9 mouse cellular contexts compared by ENCODE assay signal in genomic region chr7:98348043-98348442, GRCm38 (mm10). TPM values are rescaled to one million over a fixed set of nuclear protein-coding genes. Genes with fewer than 3 reads are reported as not detected.
DNase-seq lines count a peak whose midpoint lies in the region; ATAC-seq and TF ChIP-seq lines count a peak whose summit lies in the region.
"Had no signal": no experiment of that assay in that cellular context is flagged by ENCODE, and none has a peak within 500 bp of the region (broad histone marks: within the 10 kb centered on the region; RNA-seq: fewer than 3 reads in every experiment).

No protein-coding gene starts in this region.

- DNase-seq in intestine, embryonic 14.5 days (ENCODE audit: low spot score): peak; percentile 83
- peak; percentile 64 for DNase-seq in c-Kit-positive CD71-positive TER-119-negative erythroid progenitor cells, embryonic 14.5 days (ENCODE audit: low read depth)
- peak; percentile 57 for DNase-seq in forelimb bud, embryonic 11.5 days (ENCODE audit: low read depth, low spot score)
- DNase-seq in layer of hippocampus, postnatal 10 days (ENCODE audit: low spot score in 2 of 2): peak; percentile 72 to 77

- H3K4me1 ChIP-seq in intestine, embryonic 14.5 days (replicated peaks; ENCODE audit: control insufficient read depth, insufficient read depth, low read length): no peaks in the 10 kb centered on the region
- H3K4me1 ChIP-seq in intestine, embryonic 16.5 days (ENCODE audit: control insufficient read depth, insufficient read depth, low read length): no peaks in the 10 kb centered on the region
- peaks cover 29% of the 10 kb centered on the region for H3K4me1 ChIP-seq in E14TG2a.4 (replicated peaks; ENCODE audit: low read depth, low read length)
- H3K4me1 ChIP-seq in testis, adult 2 months (ENCODE audit: control insufficient read depth, insufficient read depth, low read length): peaks cover 5% of the 10 kb centered on the region

- H3K36me3 ChIP-seq in intestine, embryonic 14.5 days (ENCODE audit: control insufficient read depth, insufficient read depth, low read length): peaks cover 22% of the 10 kb centered on the region
- peaks cover 10% of the 10 kb centered on the region for H3K36me3 ChIP-seq in intestine, embryonic 16.5 days (ENCODE audit: control insufficient read depth, insufficient read depth, low read length)
- H3K36me3 ChIP-seq in E14TG2a.4 (ENCODE audit: insufficient read depth, low read length): peaks cover 35% of the 10 kb centered on the region
- H3K36me3 ChIP-seq in testis, adult 2 months (ENCODE audit: control insufficient read depth, insufficient read depth, low read length): no peaks in the 10 kb centered on the region

- no peak for TF ChIP-seq POLR2A in testis, adult 2 months (IDR thresholded peaks at IDR 0.05; ENCODE audit: control insufficient read depth, low read depth, low read length)

- ATAC-seq in intestine, embryonic 14.5 days (replicated peaks; ENCODE audit: low FRiP score, low TSS enrichment, low read depth): no peak
- no peak for ATAC-seq in intestine, embryonic 16.5 days
- peak; percentile 62 for ATAC-seq in megakaryocyte, adult 5-6 weeks (ENCODE audit: poor library complexity, severe bottlenecking)

- H3K9ac ChIP-seq in intestine, embryonic 14.5 days (ENCODE audit: low read length): no peak overlapping the region
- H3K9ac ChIP-seq in intestine, embryonic 16.5 days (ENCODE audit: low read depth, low read length): no peak overlapping the region
- H3K9ac ChIP-seq: limb, embryonic 13.5 days had no signal

- H3K4me2 ChIP-seq in intestine, embryonic 14.5 days (ENCODE audit: low read length): no peak overlapping the region
- no peak overlapping the region for H3K4me2 ChIP-seq in intestine, embryonic 16.5 days (ENCODE audit: low read depth, low read length)
- H3K4me2 ChIP-seq: limb, embryonic 13.5 days had no signal

- H3K27ac ChIP-seq in intestine, embryonic 14.5 days (ENCODE audit: low read depth): no peak overlapping the region
- H3K27ac ChIP-seq in intestine, embryonic 16.5 days (ENCODE audit: low read length): no peak overlapping the region
- no peak overlapping the region for H3K27ac ChIP-seq in testis, adult 2 months (ENCODE audit: control insufficient read depth, insufficient read depth, low read depth, low read length)
- H3K27ac ChIP-seq: limb, embryonic 13.5 days had no signal

- WGBS in intestine, embryonic 14.5 days: 50% methylated on average over 7 of the region's 7 CpGs
- 45% methylated on average over 7 of the region's 7 CpGs for WGBS in intestine, embryonic 16.5 days

- H3K9me3 ChIP-seq in intestine, embryonic 14.5 days (ENCODE audit: control insufficient read depth, low read length): no peaks in the 10 kb centered on the region
- H3K9me3 ChIP-seq in intestine, embryonic 16.5 days (ENCODE audit: control insufficient read depth, low read length): no peaks in the 10 kb centered on the region
- H3K9me3 ChIP-seq in E14TG2a.4 (ENCODE audit: low read length): no peaks in the 10 kb centered on the region
- H3K9me3 ChIP-seq: limb, embryonic 13.5 days had no signal

- H3K27me3 ChIP-seq in intestine, embryonic 14.5 days (replicated peaks; ENCODE audit: control insufficient read depth, insufficient read depth, low read length): 0 out of 2 replicates have a peak, but pooled peaks cover 3% of the 10 kb centered on the region
- H3K27me3 ChIP-seq in intestine, embryonic 16.5 days (replicated peaks; ENCODE audit: control insufficient read depth, insufficient read depth, low read length): 0 out of 2 replicates have a peak, but pooled peaks cover 4% of the 10 kb centered on the region
- peaks cover 33% of the 10 kb centered on the region for H3K27me3 ChIP-seq in E14TG2a.4 (ENCODE audit: insufficient read depth, low read length)
- no peaks in the 10 kb centered on the region for H3K27me3 ChIP-seq in testis, adult 2 months (ENCODE audit: control insufficient read depth, insufficient read depth, low read length)
- H3K27me3 ChIP-seq: limb, embryonic 13.5 days had no signal

- TF ChIP-seq CTCF in E14TG2a.4 (conservative IDR thresholded peaks at IDR 0.05; ENCODE audit: low read length): peak; percentile 85
- peak; percentile 67; the same call in 1 of the 2 replicates for TF ChIP-seq CTCF in testis, adult 2 months (IDR thresholded peaks at IDR 0.05; ENCODE audit: control insufficient read depth, insufficient read depth, insufficient replicate concordance, low read depth, low read length)

- H3K4me3 ChIP-seq in intestine, embryonic 14.5 days (ENCODE audit: low read depth, low read length): no peak overlapping the region
- no peak overlapping the region for H3K4me3 ChIP-seq in intestine, embryonic 16.5 days (ENCODE audit: low read length)
- H3K4me3 ChIP-seq in E14TG2a.4 (replicated peaks; ENCODE audit: low read length): no peak overlapping the region
- H3K4me3 ChIP-seq in testis, adult 2 months (ENCODE audit: control insufficient read depth, low read depth, low read length): peak overlapping the region; percentile 1
- H3K4me3 ChIP-seq: limb, embryonic 13.5 days had no signal

RNA-seq across cellular contexts. Expression of gene Tsku, which starts 13.1 kb away (rescaled TPM):
- polyA plus RNA-seq in intestine, embryonic 14.5 days (2014; fragmentation: Nextera tagmentation; extraction: Ambion mirVana): 12.8 and 14.5 TPM in 2 replicates
- polyA plus RNA-seq in intestine, embryonic 16.5 days (2015; fragmentation: Nextera tagmentation; extraction: Ambion mirVana): 6.2 and 7.5 TPM in 2 replicates
- 1 to 10 TPM; 6.3 to 7.1 TPM for total RNA-seq in layer of hippocampus, postnatal 10 days (2021)
- total RNA-seq in megakaryocyte, adult 5-6 weeks (2015): not detected in 2 replicates
- 0.07 and 0.37 TPM in 2 replicates for total RNA-seq in megakaryocyte, adult 5-6 weeks (2017)
- polyA plus RNA-seq in testis, adult 2 months (2012; rRNA removed): 5.1 and 5.6 TPM in 2 replicates

RNA-seq across cellular contexts. Expression of gene Acer3, which starts 27.0 kb away (rescaled TPM):
- polyA plus RNA-seq in intestine, embryonic 14.5 days (2014; fragmentation: Nextera tagmentation; extraction: Ambion mirVana): 21.6 and 21.7 TPM in 2 replicates
- 17.1 and 20.5 TPM in 2 replicates for polyA plus RNA-seq in intestine, embryonic 16.5 days (2015; fragmentation: Nextera tagmentation; extraction: Ambion mirVana)
- total RNA-seq in layer of hippocampus, postnatal 10 days (2021): 10 to 100 TPM; 14.7 to 17.8 TPM
- 98.2 and 107 TPM in 2 replicates for total RNA-seq in megakaryocyte, adult 5-6 weeks (2015)
- total RNA-seq in megakaryocyte, adult 5-6 weeks (2017): 84.2 and 85.4 TPM in 2 replicates
- polyA plus RNA-seq in testis, adult 2 months (2012; rRNA removed): 6.2 and 11.3 TPM in 2 replicates
